Mouse (Mus musculus): ENCODE results near the gene Tmem116. TPM values are rescaled to one million over a fixed set of nuclear protein-coding genes. Genes with fewer than 3 reads are reported as not detected.

Gene Tmem116
- total and polyA plus RNA-seq, 2 experiments, result 0.20 TPM; not detected in 1

DNA sequence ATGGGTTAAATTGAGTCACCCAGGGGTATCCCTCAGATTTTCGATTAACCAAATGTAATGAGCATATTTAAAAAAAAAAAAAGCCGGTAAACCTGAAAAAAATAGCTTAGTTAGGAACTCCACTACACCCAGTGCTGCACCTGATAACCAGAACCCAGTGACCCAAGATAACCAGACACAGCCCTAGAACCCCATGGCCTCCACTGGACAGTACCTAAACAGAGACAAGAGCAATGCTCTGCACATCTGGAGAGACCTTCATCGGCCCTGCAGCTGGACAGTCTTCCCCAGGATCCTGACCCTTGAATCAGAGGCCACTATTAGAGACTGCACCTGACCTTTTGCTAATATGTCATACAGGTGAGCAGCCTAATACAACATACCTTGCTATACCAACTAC lies 95.4 kb downstream of the Tmem116 start:
- Histone ChIP-seq H3K27me3 (ENCODE audit: control insufficient read depth, insufficient read depth, low read length) (no peaks in the 10 kb centered on the region), H3K36me3 (ENCODE audit: control insufficient read depth, insufficient read depth, low read length) (no peaks in the 10 kb centered on the region), H3K79me2 (ENCODE audit: control insufficient read depth, insufficient read depth, low read length) (peaks cover 20% of the 10 kb centered on the region; the same call in 1 of the 2 replicates), H3K4me1 (ENCODE audit: control insufficient read depth, insufficient read depth, low read length) (peaks cover 14% of the 10 kb centered on the region), H3K27ac (replicated peaks; ENCODE audit: insufficient read depth, low read depth, low read length) (no peak overlapping the region), H3K9ac (ENCODE audit: low read depth, low read length) (no peak overlapping the region), H3K4me3 (ENCODE audit: insufficient read depth, low read depth, low read length) (no peak overlapping the region)
- DNase-seq (ENCODE audit: extremely low read depth, low read depth, low spot score), result no peak
- WGBS, result 85% methylated on average over 3 of the region's 3 CpGs
- TF ChIP-seq POLR2A (IDR thresholded peaks at IDR 0.05; ENCODE audit: extremely low read depth, insufficient read depth, low read length), result no peak
- TF ChIP-seq CTCF (IDR thresholded peaks at IDR 0.05; ENCODE audit: low read depth, low read length), result no peak

DNA sequence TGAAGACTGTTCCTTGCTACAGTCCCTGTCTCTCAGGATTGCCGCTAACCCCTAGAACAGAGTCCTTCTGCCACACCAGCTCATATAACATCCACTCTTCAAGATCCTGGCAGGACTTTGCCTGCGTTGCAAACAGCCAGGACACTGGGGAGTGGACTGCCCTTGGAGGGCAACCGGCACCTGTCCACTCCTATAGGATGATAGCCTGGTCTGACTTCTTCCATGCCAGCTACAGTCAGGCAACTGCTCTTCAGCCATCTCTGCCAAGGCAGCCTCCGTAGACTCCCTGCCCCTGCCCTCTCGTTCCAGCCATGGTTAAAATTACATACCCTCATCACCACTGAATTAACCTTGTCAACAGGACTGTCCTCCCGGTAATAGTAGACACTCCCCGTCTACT lies 97.5 kb downstream of the Tmem116 start:
- Histone ChIP-seq H3K36me3 (ENCODE audit: control insufficient read depth, insufficient read depth, low read length) (no peaks in the 10 kb centered on the region), H3K4me3 (ENCODE audit: insufficient read depth, low read depth, low read length) (no peak overlapping the region), H3K4me1 (ENCODE audit: control insufficient read depth, insufficient read depth, low read length) (peaks cover 9% of the 10 kb centered on the region), H3K27me3 (ENCODE audit: control insufficient read depth, insufficient read depth, low read length) (no peaks in the 10 kb centered on the region), H3K27ac (replicated peaks; ENCODE audit: insufficient read depth, low read depth, low read length) (no peak overlapping the region), H3K9ac (ENCODE audit: low read depth, low read length) (no peak overlapping the region), H3K79me2 (ENCODE audit: control insufficient read depth, insufficient read depth, low read length) (peaks cover 11% of the 10 kb centered on the region; the same call in 1 of the 2 replicates)
- TF ChIP-seq POLR2A (IDR thresholded peaks at IDR 0.05; ENCODE audit: extremely low read depth, insufficient read depth, low read length) (no peak), CTCF (IDR thresholded peaks at IDR 0.05; ENCODE audit: low read depth, low read length) (no peak)
- WGBS, result 93% methylated on average over 7 of the region's 7 CpGs
- no peak for DNase-seq (ENCODE audit: extremely low read depth, low read depth, low spot score)

DNA sequence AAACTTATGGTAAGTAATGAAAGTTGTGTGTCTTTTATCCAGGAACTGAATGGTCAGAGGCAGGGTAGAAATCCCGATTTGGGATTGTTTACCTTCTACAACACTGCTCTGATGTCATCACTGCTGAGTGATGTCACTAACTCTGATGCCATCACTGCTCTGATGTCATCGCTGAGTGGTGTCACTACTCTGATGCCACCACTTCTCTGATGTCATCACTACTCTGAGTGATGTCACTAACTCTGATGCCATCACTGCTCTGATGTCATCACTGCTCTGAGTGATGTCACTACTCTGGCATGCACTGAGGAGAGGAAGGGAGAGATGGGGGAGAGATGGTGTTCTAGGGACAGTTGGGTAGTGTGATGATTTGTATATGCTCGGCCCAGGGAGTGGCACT lies 110.7 kb downstream of the Tmem116 start:
- Histone ChIP-seq H3K4me1 (ENCODE audit: control insufficient read depth, insufficient read depth, low read length) (peaks cover 20% of the 10 kb centered on the region), H3K27ac (replicated peaks; ENCODE audit: insufficient read depth, low read depth, low read length) (no peak overlapping the region), H3K4me3 (ENCODE audit: insufficient read depth, low read depth, low read length) (no peak overlapping the region), H3K9ac (ENCODE audit: low read depth, low read length) (no peak overlapping the region), H3K79me2 (ENCODE audit: control insufficient read depth, insufficient read depth, low read length) (no peaks in the 10 kb centered on the region), H3K36me3 (ENCODE audit: control insufficient read depth, insufficient read depth, low read length) (peaks cover 4% of the 10 kb centered on the region), H3K27me3 (ENCODE audit: control insufficient read depth, insufficient read depth, low read length) (no peaks in the 10 kb centered on the region)
- DNase-seq (ENCODE audit: extremely low read depth, low read depth, low spot score), result no peak
- WGBS, result 75% methylated on average over 3 of the region's 3 CpGs
- TF ChIP-seq CTCF (IDR thresholded peaks at IDR 0.05; ENCODE audit: low read depth, low read length) (no peak), POLR2A (IDR thresholded peaks at IDR 0.05; ENCODE audit: extremely low read depth, insufficient read depth, low read length) (no peak)

DNA sequence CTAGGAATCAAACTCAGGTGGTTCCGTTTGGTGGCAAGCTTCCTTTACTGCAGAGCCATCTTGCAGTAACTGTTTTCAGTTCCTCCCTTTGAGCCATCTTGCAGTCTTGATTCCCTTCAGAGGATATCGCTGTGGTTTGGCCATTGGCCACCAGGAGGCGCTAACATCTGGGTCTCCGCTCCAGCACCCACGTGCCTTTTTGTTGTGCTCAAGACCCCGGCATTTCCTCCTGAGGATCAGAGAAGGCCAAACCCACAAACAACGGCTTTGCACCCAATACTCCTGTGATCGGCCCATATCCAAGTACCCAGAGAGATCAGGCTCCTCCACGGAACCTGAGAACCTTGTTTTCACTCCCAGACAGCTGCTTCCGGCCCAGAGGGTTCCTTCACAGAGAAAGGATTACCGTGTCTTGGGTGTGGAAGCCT lies 112.8 kb downstream of the Tmem116 start:
- Histone ChIP-seq H3K36me3 (ENCODE audit: control insufficient read depth, insufficient read depth, low read length) (peaks cover 22% of the 10 kb centered on the region), H3K4me3 (ENCODE audit: insufficient read depth, low read depth, low read length) (no peak overlapping the region), H3K79me2 (ENCODE audit: control insufficient read depth, insufficient read depth, low read length) (no peaks in the 10 kb centered on the region), H3K27me3 (ENCODE audit: control insufficient read depth, insufficient read depth, low read length) (no peaks in the 10 kb centered on the region), H3K4me1 (ENCODE audit: control insufficient read depth, insufficient read depth, low read length) (peaks cover 25% of the 10 kb centered on the region), H3K9ac (ENCODE audit: low read depth, low read length) (peak overlapping the region; percentile 11; the same call in 1 of the 2 replicates), H3K27ac (replicated peaks; ENCODE audit: insufficient read depth, low read depth, low read length) (peak overlapping the region; percentile 2; the same call in 1 of the 2 replicates)
- 12% methylated on average over 11 of the region's 11 CpGs for WGBS
- DNase-seq (ENCODE audit: extremely low read depth, low read depth, low spot score), result peak; percentile 61
- TF ChIP-seq CTCF (IDR thresholded peaks at IDR 0.05; ENCODE audit: low read depth, low read length) (peak; percentile 93), POLR2A (IDR thresholded peaks at IDR 0.05; ENCODE audit: extremely low read depth, insufficient read depth, low read length) (no peak)

DNA sequence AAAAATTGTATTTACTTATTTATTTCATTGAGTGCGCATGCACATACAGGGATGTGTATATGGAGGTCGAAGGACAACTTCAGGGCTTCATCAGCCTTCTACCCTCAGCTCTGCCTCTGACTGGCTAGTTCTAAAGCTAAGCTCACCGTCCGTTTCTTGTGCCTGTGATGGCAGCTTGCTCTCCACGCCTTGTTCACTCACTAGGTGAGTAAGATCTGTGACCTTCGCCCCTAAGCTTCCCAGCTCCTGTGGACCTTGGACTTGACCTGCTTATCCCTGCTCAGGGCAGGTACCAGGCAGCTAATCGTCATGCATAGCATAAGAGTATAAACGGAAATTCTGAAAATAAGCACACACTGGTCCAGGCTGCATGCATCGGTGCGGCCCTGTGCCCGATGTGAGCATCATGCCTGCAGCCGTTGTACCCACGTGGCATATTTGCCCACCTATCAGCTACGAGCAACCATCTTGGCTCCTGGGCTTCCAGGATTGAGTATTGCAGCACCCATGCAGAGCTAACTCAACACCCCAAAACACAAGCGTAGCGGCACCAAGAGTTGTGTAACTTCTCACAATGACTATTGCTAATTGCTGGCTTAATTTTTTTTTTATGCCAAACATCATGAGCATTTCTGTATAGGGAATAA lies 114.5 kb downstream of the Tmem116 start:
- peaks cover 38% of the 10 kb centered on the region for H3K36me3 ChIP-seq (ENCODE audit: control insufficient read depth, insufficient read depth, low read length)
- peaks cover 25% of the 10 kb centered on the region for H3K4me1 ChIP-seq (ENCODE audit: control insufficient read depth, insufficient read depth, low read length)
- H3K9ac ChIP-seq (ENCODE audit: low read depth, low read length), result no peak overlapping the region
- no peaks in the 10 kb centered on the region for H3K79me2 ChIP-seq (ENCODE audit: control insufficient read depth, insufficient read depth, low read length)
- peak; percentile 95 for DNase-seq (ENCODE audit: extremely low read depth, low read depth, low spot score)
- no peak for TF ChIP-seq POLR2A (IDR thresholded peaks at IDR 0.05; ENCODE audit: extremely low read depth, insufficient read depth, low read length)
- no peak for TF ChIP-seq CTCF (IDR thresholded peaks at IDR 0.05; ENCODE audit: low read depth, low read length)
- peak overlapping the region; percentile 53 for H3K27ac ChIP-seq (replicated peaks; ENCODE audit: insufficient read depth, low read depth, low read length)
- H3K27me3 ChIP-seq (ENCODE audit: control insufficient read depth, insufficient read depth, low read length), result no peaks in the 10 kb centered on the region
- no peak overlapping the region for H3K4me3 ChIP-seq (ENCODE audit: insufficient read depth, low read depth, low read length)
- WGBS, result 33% methylated on average over 16 of the region's 16 CpGs

DNA sequence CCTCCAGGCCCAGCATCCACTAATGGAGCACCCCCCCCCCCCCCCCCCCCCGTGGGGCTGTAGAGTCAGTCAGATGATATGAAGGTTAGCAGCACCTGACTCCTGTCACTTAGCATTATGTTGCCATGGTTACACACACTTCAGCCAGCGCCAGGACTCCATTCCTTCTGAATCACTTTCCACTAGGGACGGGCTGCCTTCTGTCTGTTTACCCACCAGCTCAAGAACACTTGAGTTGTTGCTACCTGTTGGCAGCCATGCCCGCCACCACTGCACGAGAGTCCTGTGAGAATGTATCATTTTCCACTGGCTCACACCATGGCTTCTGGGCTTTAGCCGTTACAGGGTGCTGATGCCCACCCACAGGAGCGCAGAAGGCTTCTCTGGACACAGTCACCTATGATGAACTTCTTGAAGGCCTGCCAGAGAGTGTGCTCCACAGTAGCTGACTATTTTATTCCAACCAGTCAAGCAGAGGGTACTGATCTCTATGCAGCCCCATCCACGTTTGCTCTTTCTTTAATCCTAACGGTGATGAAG lies 118.3 kb downstream of the Tmem116 start:
- Histone ChIP-seq H3K36me3 (ENCODE audit: control insufficient read depth, insufficient read depth, low read length) (peaks cover 69% of the 10 kb centered on the region), H3K4me3 (ENCODE audit: insufficient read depth, low read depth, low read length) (no peak overlapping the region), H3K9ac (ENCODE audit: low read depth, low read length) (no peak overlapping the region), H3K27ac (replicated peaks; ENCODE audit: insufficient read depth, low read depth, low read length) (no peak overlapping the region), H3K79me2 (ENCODE audit: control insufficient read depth, insufficient read depth, low read length) (no peaks in the 10 kb centered on the region), H3K27me3 (ENCODE audit: control insufficient read depth, insufficient read depth, low read length) (no peaks in the 10 kb centered on the region), H3K4me1 (ENCODE audit: control insufficient read depth, insufficient read depth, low read length) (peaks cover 22% of the 10 kb centered on the region)
- WGBS, result 84% methylated on average over 9 of the region's 9 CpGs
- no peak for DNase-seq (ENCODE audit: extremely low read depth, low read depth, low spot score)
- TF ChIP-seq CTCF (IDR thresholded peaks at IDR 0.05; ENCODE audit: low read depth, low read length) (no peak), POLR2A (IDR thresholded peaks at IDR 0.05; ENCODE audit: extremely low read depth, insufficient read depth, low read length) (no peak)

Data from liver, adult 2 months (tissue).